Mouse (Mus musculus): ENCODE data around the gene Mthfsd.
A peak's percentile ranks its signal among the peaks of the same experiment; 100 is the strongest.

- TF ChIP-seq EP300 (IDR thresholded peaks at IDR 0.05): no peak
- TF ChIP-seq CTCF (IDR thresholded peaks at IDR 0.05): peak; percentile 99
Observed at GRCm38 (mm10) chr8:121113261-121113660, 5.1 kb upstream of the Mthfsd start.
